Mouse (Mus musculus): ENCODE measurements around the gene Pex11b. TPM values are rescaled to one million over a fixed set of nuclear protein-coding genes. Genes with fewer than 3 reads are reported as not detected.
A peak's percentile ranks its signal among the peaks of the same experiment; 100 is the strongest.
"Not testable (repeated sequence)": the region's sequence is repeated elsewhere in the genome, so short reads cannot be mapped to it uniquely, and the experiment has no call there.

Pex11b gene
- polyA plus RNA-seq, 1 experiment, result 50.2 TPM

DNA sequence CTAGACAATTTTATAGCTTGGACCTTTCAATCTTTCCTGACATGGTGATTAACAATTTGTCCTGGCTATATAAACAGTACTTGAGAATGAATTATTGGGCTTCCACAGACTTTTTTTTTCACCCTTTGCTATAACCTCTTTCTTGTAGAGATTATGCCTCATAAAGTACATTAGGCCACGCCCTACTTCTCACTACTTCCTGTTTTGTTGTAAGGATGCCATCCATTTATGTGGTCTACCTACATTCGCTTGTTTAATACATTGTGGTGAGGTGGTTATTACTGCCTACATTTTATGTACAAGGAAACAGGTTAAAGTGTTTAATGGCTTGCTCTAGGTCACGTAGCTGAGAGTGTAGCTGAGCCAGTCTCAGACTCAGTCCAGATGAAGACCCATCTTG lies 40.0 kb downstream of the Pex11b start:
- DNase-seq (ENCODE audit: low spot score), result no peak

GRCm38 (mm10) chr3:96675690-96676089 lies 40.5 kb downstream of the Pex11b start:
- DNase-seq (ENCODE audit: low spot score), result no peak

DNA sequence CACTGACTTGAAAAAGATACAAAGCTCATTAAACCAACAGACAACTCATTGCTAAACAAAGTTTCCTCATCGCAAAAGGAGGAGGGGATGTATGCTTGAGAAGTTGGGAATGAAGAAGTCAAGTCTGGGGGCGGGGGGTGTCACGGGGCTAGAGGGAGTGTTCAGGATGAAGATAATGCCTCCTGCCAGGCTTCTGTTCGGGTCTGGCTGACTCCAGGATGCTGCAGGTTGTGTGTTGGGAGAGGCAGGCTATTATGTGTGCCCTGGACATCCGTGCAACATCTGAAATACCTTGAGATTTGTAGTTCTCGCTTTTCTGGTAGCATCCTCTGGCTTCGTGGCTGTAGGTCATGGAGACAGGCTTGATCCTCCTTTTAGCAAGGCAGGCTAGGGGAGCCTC lies 43.3 kb downstream of the Pex11b start:
- no peak for DNase-seq (ENCODE audit: low spot score)

DNA sequence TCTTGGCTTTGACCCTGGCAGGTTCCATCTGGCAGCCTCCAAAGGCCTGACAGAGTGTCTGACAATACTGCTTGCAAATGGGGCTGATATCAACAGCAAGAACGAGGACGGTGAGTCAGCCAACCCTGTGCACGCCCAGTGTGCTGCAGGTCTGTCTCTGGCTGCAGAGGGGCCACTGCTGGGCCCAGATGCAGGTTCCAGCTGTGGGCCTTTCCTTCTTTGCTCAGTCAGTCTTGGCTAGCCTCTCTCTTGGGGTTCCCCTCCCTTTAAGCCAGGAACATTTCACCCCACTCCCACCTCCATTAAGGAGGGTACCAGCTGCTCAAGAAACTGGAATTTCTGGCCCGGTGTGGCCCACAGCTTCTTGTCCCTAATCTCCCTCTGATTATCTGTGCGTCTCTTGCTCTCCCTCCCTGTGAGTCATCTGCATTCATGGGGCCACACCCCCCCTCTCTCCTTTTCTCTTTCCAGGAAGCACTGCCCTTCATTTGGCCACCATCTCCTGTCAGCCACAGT lies 44.0 kb downstream of the Pex11b start:
- DNase-seq (ENCODE audit: low spot score), result peak; percentile 40

DNA sequence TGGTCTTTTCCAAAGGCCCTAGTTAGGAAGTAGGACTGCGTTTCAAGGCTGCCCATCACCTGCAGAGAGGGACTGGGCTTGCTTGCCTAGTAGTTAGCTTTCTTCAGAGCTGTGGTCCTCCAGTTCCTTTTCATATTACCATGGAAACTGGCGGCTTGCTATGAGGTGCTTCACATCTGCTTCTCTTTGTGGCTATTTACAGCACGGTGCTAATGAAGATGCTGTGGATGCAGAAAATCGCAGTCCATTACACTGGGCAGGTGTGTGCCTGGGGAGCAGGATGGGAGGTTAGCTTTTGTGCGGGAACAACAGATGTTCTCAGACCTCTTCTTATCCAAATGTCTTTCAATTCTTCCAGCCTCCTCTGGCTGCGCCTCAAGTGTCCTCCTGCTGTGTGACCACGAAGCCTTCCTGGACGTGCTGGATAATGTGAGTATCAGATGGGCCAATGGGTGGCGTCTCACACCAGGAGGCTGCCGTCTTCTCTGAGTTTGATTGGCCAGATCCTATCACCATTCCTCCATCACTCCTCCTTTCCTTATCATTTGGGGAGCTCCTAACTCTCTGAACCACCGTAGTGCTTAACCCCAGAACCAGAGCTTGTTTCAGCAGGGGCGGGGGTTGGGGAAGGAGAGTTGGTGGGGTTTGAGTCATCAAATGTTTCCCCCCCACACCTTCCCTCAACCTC lies 45.2 kb downstream of the Pex11b start:
- no peak for DNase-seq (ENCODE audit: low spot score)

DNA sequence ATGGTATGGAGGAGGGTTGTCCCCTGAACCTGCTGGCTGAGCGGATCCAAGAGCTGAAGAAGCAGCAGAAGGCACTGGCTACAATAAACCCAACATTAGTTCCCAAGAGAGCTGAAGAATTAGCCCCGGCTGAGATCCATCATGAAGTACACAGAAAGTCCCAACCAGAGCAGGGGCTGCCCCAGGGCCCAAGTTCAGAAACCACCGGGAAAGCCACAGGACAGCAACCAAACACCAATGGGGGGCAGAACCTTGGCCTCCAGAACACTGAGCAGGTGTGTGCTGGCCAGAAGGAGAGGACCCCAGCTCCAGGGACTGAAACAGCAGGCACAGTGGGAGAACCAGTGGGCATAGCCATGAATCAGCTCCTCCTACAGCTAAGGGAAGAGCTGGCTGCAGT lies 48.3 kb downstream of the Pex11b start:
- no peak for DNase-seq (ENCODE audit: low spot score)

DNA sequence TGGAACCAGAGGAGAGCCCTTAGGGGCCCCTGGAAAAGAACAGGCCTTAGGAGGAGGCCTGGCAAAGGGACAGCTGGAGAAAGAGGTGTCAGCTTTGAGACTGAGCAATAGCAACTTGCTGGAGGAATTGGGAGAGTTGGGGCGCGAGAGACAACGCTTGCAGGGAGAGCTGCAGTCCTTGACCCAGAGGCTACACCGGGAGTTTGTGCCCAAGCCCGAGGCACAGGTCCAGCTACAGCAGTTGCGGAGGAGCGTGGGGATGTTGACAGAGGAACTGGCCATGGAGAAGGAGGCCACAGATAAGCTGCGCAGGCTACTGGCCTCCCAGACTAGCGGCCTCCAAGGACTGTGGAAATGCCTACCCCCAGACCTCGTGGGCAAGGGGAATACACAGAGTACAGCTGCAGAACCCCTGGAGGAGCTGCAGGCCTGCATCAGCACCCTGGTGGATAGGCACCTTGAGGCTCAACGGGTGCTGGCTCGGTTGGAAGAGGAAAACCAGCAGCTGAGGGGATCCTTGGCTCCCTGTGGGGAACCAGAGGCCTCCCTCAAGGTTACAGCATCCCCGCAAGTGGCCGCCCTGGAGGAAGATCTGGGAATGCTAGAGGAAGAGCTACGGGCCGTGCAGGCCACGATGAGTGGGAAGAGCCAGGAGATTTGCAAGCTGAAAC lies 49.1 kb downstream of the Pex11b start:
- DNase-seq (ENCODE audit: low spot score), result no peak

DNA sequence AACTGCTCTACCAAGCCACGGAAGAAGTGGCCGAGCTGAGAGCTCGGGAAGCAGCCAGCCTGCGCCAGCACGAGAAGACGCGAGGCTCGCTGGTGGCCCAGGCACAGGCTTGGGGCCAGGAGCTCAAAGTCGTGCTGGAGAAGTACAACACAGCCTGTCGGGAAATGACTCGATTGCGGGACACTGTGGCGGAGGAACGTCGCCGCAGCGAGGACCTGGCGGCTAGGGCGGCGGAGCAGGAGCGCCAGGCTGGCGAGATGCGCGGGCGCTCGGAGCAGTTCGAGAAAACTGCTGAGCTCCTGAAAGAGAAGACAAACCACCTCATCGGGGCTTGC lies 49.6 kb downstream of the Pex11b start:
- DNase-seq (ENCODE audit: low spot score), result no peak

GRCm38 (mm10) chr3:96686057-96686456 lies 50.9 kb downstream of the Pex11b start:
- not testable (repeated sequence) for DNase-seq (ENCODE audit: low spot score)

GRCm38 (mm10) chr3:96688854-96689253 lies 53.7 kb downstream of the Pex11b start:
- DNase-seq (ENCODE audit: low spot score), result no peak

GRCm38 (mm10) chr3:96690298-96690697 lies 55.1 kb downstream of the Pex11b start:
- DNase-seq (ENCODE audit: low spot score), result no peak

- no peak for DNase-seq (ENCODE audit: low spot score)
Observed at GRCm38 (mm10) chr3:96692506-96692905, 57.3 kb downstream of the Pex11b start.

- no peak for DNase-seq (ENCODE audit: low spot score)
Observed at GRCm38 (mm10) chr3:96693579-96693978, 58.4 kb downstream of the Pex11b start.

Other genes starting within 250 kb of the Pex11b start
- gene BC107364, start 183.1 kb upstream of the Pex11b start, polyA plus RNA-seq (2012; rRNA removed), result 0.15 and 0.29 TPM in 2 replicates
- 0.09 and 0.11 TPM in 2 replicates for gene Hfe2, start 110.2 kb upstream of the Pex11b start, polyA plus RNA-seq (2012; rRNA removed)
- 712 and 742 TPM in 2 replicates for gene Txnip, start 77.4 kb upstream of the Pex11b start, polyA plus RNA-seq (2012; rRNA removed)
- not detected in 2 replicates for gene Gm16253, start 58.4 kb upstream of the Pex11b start, polyA plus RNA-seq (2012; rRNA removed)
- 44.4 and 59.0 TPM in 2 replicates for gene Polr3gl, start 41.2 kb upstream of the Pex11b start, polyA plus RNA-seq (2012; rRNA removed)
- gene Ankrd34a, start 38.7 kb upstream of the Pex11b start, polyA plus RNA-seq (2012; rRNA removed), result 0.70 and 1.1 TPM in 2 replicates
- 57.6 and 66.0 TPM in 2 replicates for gene Lix1l, start 34.2 kb upstream of the Pex11b start, polyA plus RNA-seq (2012; rRNA removed)
- 31.0 and 41.8 TPM in 2 replicates for gene Rbm8a, start 5.4 kb upstream of the Pex11b start, polyA plus RNA-seq (2012; rRNA removed)
- 0.08 and 0.09 TPM in 2 replicates for gene Gm42957, start 98 bp downstream of the Pex11b start, polyA plus RNA-seq (2012; rRNA removed)
- 3.5 and 3.8 TPM in 2 replicates for gene Itga10, start 10.2 kb downstream of the Pex11b start, polyA plus RNA-seq (2012; rRNA removed)
- gene Ankrd35, start 34.8 kb downstream of the Pex11b start, polyA plus RNA-seq (2012; rRNA removed), result 9.5 TPM in 2 replicates
- 45.8 and 47.6 TPM in 2 replicates for gene Pias3, start 61.0 kb downstream of the Pex11b start, polyA plus RNA-seq (2012; rRNA removed)
- gene Nudt17, start 73.2 kb downstream of the Pex11b start, polyA plus RNA-seq (2012; rRNA removed), result 2.5 and 2.9 TPM in 2 replicates
- 32.7 and 35.8 TPM in 2 replicates for gene Polr3c, start 92.3 kb downstream of the Pex11b start, polyA plus RNA-seq (2012; rRNA removed)
- 29.3 and 31.0 TPM in 2 replicates for gene Rnf115, start 92.3 kb downstream of the Pex11b start, polyA plus RNA-seq (2012; rRNA removed)
- 0.04 TPM in 1 of 2 replicates, not detected in the other for gene Pdzk1, start 193.9 kb downstream of the Pex11b start, polyA plus RNA-seq (2012; rRNA removed)
- gene Cd160, start 194.0 kb downstream of the Pex11b start, polyA plus RNA-seq (2012; rRNA removed), result 0.29 and 0.78 TPM in 2 replicates

Data from urinary bladder, adult 2 months (tissue).